28 mouse cellular contexts compared by ENCODE assay signal in the genomic region with DNA sequence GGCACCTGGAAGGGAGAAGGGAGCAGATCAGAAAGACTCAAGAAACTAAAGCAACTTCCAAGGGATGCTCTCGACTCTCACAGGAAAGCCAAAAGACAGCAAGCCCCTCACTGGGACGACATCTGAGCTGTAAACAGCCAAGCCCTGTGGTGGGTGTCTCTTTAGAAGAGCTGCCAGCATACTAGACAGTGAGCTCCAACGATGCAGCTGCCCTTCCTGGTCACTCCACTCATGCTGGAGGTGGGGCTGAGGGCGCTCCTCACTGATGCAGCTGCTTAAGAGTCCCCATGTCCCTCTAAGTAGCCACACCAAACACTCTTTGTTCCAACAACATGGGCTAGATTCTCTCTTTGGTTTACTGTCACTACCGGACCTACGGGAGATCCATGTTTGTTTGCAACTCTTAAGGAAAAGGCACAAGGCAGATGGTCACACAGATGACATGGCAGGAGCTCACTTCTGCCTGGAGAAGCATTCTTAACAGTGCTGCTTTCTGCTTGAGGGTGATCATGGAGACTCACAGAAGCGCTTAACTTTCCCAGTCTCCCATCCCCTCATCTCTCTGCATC.
A peak's percentile ranks its signal among the peaks of the same experiment; 100 is the strongest.
DNase-seq lines count a peak whose midpoint lies in the region; ATAC-seq and TF ChIP-seq lines count a peak whose summit lies in the region.
"Had no signal": no experiment of that assay in that cellular context is flagged by ENCODE, and none has a peak within 500 bp of the region (broad histone marks: within the 10 kb centered on the region; RNA-seq: fewer than 3 reads in every experiment).

No protein-coding gene starts in this region.

- ATAC-seq in forebrain, postnatal 0 days, result peak; percentile 18; the same call in 1 of the 2 replicates
- ATAC-seq in forebrain, embryonic 11.5 days (replicated peaks; ENCODE audit: low FRiP score), result no peak
- peak; percentile 43; the same call in 1 of the 2 replicates for ATAC-seq in lung, embryonic 14.5 days (ENCODE audit: insufficient read depth)
- no peak for ATAC-seq in lung, postnatal 0 days
- ATAC-seq: inflammation-experienced regulatory T-cells, adult 6 months; liver, embryonic 12.5 days; liver, postnatal 0 days; midbrain, embryonic 15.5 days had no signal

- no peak overlapping the region for H3K9ac ChIP-seq in forebrain, postnatal 0 days
- H3K9ac ChIP-seq in forebrain, embryonic 11.5 days (ENCODE audit: low read length), result no peak overlapping the region
- no peak overlapping the region for H3K9ac ChIP-seq in lung, embryonic 14.5 days
- no peak overlapping the region for H3K9ac ChIP-seq in lung, postnatal 0 days (replicated peaks; ENCODE audit: low read depth)
- H3K9ac ChIP-seq: forebrain, embryonic 12.5 days; heart, embryonic 15.5 days; hindbrain, embryonic 13.5 days; liver, embryonic 12.5 days; liver, postnatal 0 days; midbrain, embryonic 15.5 days; neural tube, embryonic 12.5 days had no signal

- no peak overlapping the region for H3K4me3 ChIP-seq in forebrain, postnatal 0 days (ENCODE audit: low read depth, low read length)
- no peak overlapping the region for H3K4me3 ChIP-seq in forebrain, embryonic 11.5 days (ENCODE audit: low read depth, low read length)
- H3K4me3 ChIP-seq in lung, embryonic 14.5 days (ENCODE audit: low read depth, low read length), result no peak overlapping the region
- H3K4me3 ChIP-seq in lung, postnatal 0 days (ENCODE audit: low read depth, low read length), result no peak overlapping the region
- H3K4me3 ChIP-seq: erythroblast, embryonic 14.5 days; forebrain, embryonic 12.5 days; heart, embryonic 10.5 days; heart, embryonic 15.5 days; hindbrain, embryonic 13.5 days; layer of hippocampus, adult 2 months; liver, embryonic 12.5 days; midbrain, embryonic 15.5 days; neural tube, embryonic 12.5 days had no signal

- DNase-seq in forebrain, postnatal 0 days, result no peak
- DNase-seq in forebrain, embryonic 11.5 days (ENCODE audit: low spot score), result no peak
- peak; percentile 61 for DNase-seq in lung, embryonic 14.5 days
- DNase-seq in lung, postnatal 0 days (ENCODE audit: low spot score), result no peak
- DNase-seq in brain, adult 2 months (ENCODE audit: low read depth, low spot score), result peak; percentile 72
- peak; percentile 56 to 63 for DNase-seq in cerebellum, postnatal 14 days
- no peak for DNase-seq in spleen, postnatal 36 days (ENCODE audit: low spot score in 2 of 2)
- DNase-seq: adrenal gland, postnatal 25 days; B cell, adult 2 months; gastrocnemius, postnatal 25 days; kidney, adult 11 months; kidney, postnatal 36 days; liver, postnatal 0 days; right cerebral cortex, adult 18-20 months; spleen, adult 18-20 months; thymus, adult 18-20 months; thymus, postnatal 36 days had no signal

- TF ChIP-seq CTCF in forebrain, postnatal 0 days (IDR thresholded peaks at IDR 0.05; ENCODE audit: low read depth), result no peak
- no peak for TF ChIP-seq CTCF in lung, embryonic 14.5 days (IDR thresholded peaks at IDR 0.05; ENCODE audit: low read depth)
- no peak for TF ChIP-seq CTCF in lung, postnatal 0 days (IDR thresholded peaks at IDR 0.05)

- no peak overlapping the region for H3K27ac ChIP-seq in forebrain, postnatal 0 days (ENCODE audit: low read depth, low read length)
- H3K27ac ChIP-seq in forebrain, embryonic 11.5 days (ENCODE audit: low read depth, low read length), result no peak overlapping the region
- H3K27ac ChIP-seq in lung, embryonic 14.5 days (ENCODE audit: low read depth), result no peak overlapping the region
- H3K27ac ChIP-seq in lung, postnatal 0 days (ENCODE audit: low read length), result no peak overlapping the region
- H3K27ac ChIP-seq: forebrain, embryonic 12.5 days; heart, embryonic 10.5 days; heart, embryonic 15.5 days; hindbrain, embryonic 13.5 days; layer of hippocampus, adult 2 months; liver, embryonic 12.5 days; midbrain, embryonic 15.5 days; neural tube, embryonic 12.5 days; stomach, postnatal 0 days had no signal

- H3K4me2 ChIP-seq in forebrain, postnatal 0 days (ENCODE audit: low read depth), result no peak overlapping the region
- no peak overlapping the region for H3K4me2 ChIP-seq in forebrain, embryonic 11.5 days (ENCODE audit: low read depth, low read length, severe bottlenecking)
- no peak overlapping the region for H3K4me2 ChIP-seq in lung, embryonic 14.5 days
- H3K4me2 ChIP-seq in lung, postnatal 0 days (replicated peaks; ENCODE audit: low read depth, low read length), result no peak overlapping the region
- H3K4me2 ChIP-seq: forebrain, embryonic 12.5 days; heart, embryonic 15.5 days; hindbrain, embryonic 13.5 days; liver, embryonic 12.5 days; midbrain, embryonic 15.5 days; neural tube, embryonic 12.5 days had no signal

- H3K9me3 ChIP-seq in forebrain, postnatal 0 days (ENCODE audit: low read length), result no peaks in the 10 kb centered on the region
- H3K9me3 ChIP-seq in forebrain, embryonic 11.5 days (ENCODE audit: control insufficient read depth, low read length), result no peaks in the 10 kb centered on the region
- no peaks in the 10 kb centered on the region for H3K9me3 ChIP-seq in lung, embryonic 14.5 days (ENCODE audit: low read depth, low read length)
- H3K9me3 ChIP-seq in lung, postnatal 0 days (ENCODE audit: low read length), result no peaks in the 10 kb centered on the region
- H3K9me3 ChIP-seq: forebrain, embryonic 12.5 days; heart, embryonic 10.5 days; heart, embryonic 15.5 days; hindbrain, embryonic 13.5 days; liver, embryonic 12.5 days; midbrain, embryonic 15.5 days; neural tube, embryonic 12.5 days had no signal

- no peaks in the 10 kb centered on the region for H3K4me1 ChIP-seq in forebrain, postnatal 0 days (ENCODE audit: insufficient read depth)
- H3K4me1 ChIP-seq in forebrain, embryonic 11.5 days (replicated peaks; ENCODE audit: control insufficient read depth, insufficient read depth, low read length), result no peaks in the 10 kb centered on the region
- no peaks in the 10 kb centered on the region; the same call in 1 of the 2 replicates for H3K4me1 ChIP-seq in lung, embryonic 14.5 days (ENCODE audit: insufficient read depth)
- H3K4me1 ChIP-seq in lung, postnatal 0 days (ENCODE audit: insufficient read depth, low read depth, low read length), result no peaks in the 10 kb centered on the region
- H3K4me1 ChIP-seq: forebrain, embryonic 12.5 days; hindbrain, embryonic 13.5 days; liver, embryonic 12.5 days; midbrain, embryonic 15.5 days; neural tube, embryonic 12.5 days had no signal

- no peaks in the 10 kb centered on the region for H3K27me3 ChIP-seq in forebrain, postnatal 0 days (ENCODE audit: insufficient read depth, low read length)
- no peaks in the 10 kb centered on the region for H3K27me3 ChIP-seq in forebrain, embryonic 11.5 days (ENCODE audit: control insufficient read depth, insufficient read depth, low read length)
- H3K27me3 ChIP-seq in lung, embryonic 14.5 days (ENCODE audit: insufficient read depth, low read length), result no peaks in the 10 kb centered on the region
- H3K27me3 ChIP-seq in lung, postnatal 0 days (replicated peaks; ENCODE audit: insufficient read depth, low read length), result no peaks in the 10 kb centered on the region
- H3K27me3 ChIP-seq: forebrain, embryonic 12.5 days; heart, embryonic 15.5 days; hindbrain, embryonic 13.5 days; liver, embryonic 12.5 days; midbrain, embryonic 15.5 days; neural tube, embryonic 12.5 days had no signal

- TF ChIP-seq EP300 in lung, postnatal 0 days (IDR thresholded peaks at IDR 0.05), result no peak

- H3K36me3 ChIP-seq in forebrain, postnatal 0 days (ENCODE audit: insufficient read depth), result no peaks in the 10 kb centered on the region
- H3K36me3 ChIP-seq in forebrain, embryonic 11.5 days (ENCODE audit: control insufficient read depth, insufficient read depth, low read length), result no peaks in the 10 kb centered on the region
- H3K36me3 ChIP-seq in lung, embryonic 14.5 days (ENCODE audit: insufficient read depth), result 0 out of 2 replicates have a peak, but pooled peaks cover 4% of the 10 kb centered on the region
- H3K36me3 ChIP-seq in lung, postnatal 0 days (ENCODE audit: insufficient read depth, low read length), result no peaks in the 10 kb centered on the region
- H3K36me3 ChIP-seq: forebrain, embryonic 12.5 days; heart, embryonic 15.5 days; hindbrain, embryonic 13.5 days; midbrain, embryonic 15.5 days; neural tube, embryonic 12.5 days had no signal

- 76% methylated on average over 7 of the region's 7 CpGs for WGBS in forebrain, postnatal 0 days
- 84% methylated on average over 7 of the region's 7 CpGs for WGBS in forebrain, embryonic 11.5 days
- 61% methylated on average over 7 of the region's 7 CpGs for WGBS in lung, embryonic 14.5 days
- WGBS in lung, postnatal 0 days, result 68% methylated on average over 7 of the region's 7 CpGs

Comparison
In these comparisons a context has a peak if more than half of its experiments do, and no peak if none do; other contexts are left out.
1. ATAC-seq: peak in forebrain, postnatal 0 days (single experiment) and lung, embryonic 14.5 days (single experiment); none in forebrain, embryonic 11.5 days (single experiment) and lung, postnatal 0 days (single experiment).
2. DNase-seq: peak in lung, embryonic 14.5 days (single experiment), brain, adult 2 months (single experiment) and cerebellum, postnatal 14 days (2 of 2); none in forebrain, postnatal 0 days (single experiment), forebrain, embryonic 11.5 days (single experiment), lung, postnatal 0 days (single experiment) and spleen, postnatal 36 days (0 of 2).